8 mouse cellular contexts compared by ENCODE assay signal in the genomic region with DNA sequence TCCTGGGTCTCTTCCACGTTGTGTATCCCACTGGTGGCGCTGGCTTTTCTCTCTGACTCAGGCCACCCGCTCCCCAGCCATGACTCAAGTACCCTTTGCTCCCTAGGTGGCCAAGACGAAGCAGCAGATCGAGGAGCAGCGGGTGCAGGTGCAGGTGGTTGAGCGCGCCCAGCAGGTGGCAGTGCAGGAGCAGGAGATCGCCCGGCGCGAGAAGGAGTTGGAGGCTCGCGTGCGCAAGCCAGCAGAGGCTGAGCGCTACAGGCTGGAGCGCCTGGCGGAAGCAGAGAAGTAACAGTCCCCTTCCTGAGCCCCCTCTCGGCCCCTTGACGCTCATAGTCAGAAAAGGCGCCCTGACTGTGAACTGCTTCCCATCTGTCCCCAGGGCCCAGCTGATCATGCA. TPM values are rescaled to one million over a fixed set of nuclear protein-coding genes. Genes with fewer than 3 reads are reported as not detected.
DNase-seq lines count a peak whose midpoint lies in the region; ATAC-seq and TF ChIP-seq lines count a peak whose summit lies in the region.

No protein-coding gene starts in this region.

- H3K4me2 ChIP-seq in heart, embryonic 15.5 days, result peak overlapping the region; percentile 41; the same call in 1 of the 2 replicates
- H3K4me2 ChIP-seq in liver, postnatal 0 days (ENCODE audit: low read depth, low read length), result peak overlapping the region; percentile 51
- H3K4me2 ChIP-seq in neural tube, embryonic 13.5 days, result no peak overlapping the region

- peaks cover 76% of the 10 kb centered on the region for H3K36me3 ChIP-seq in heart, embryonic 15.5 days
- H3K36me3 ChIP-seq in liver, postnatal 0 days (replicated peaks; ENCODE audit: insufficient read depth, low read length), result peaks cover 59% of the 10 kb centered on the region
- peaks cover 81% of the 10 kb centered on the region for H3K36me3 ChIP-seq in neural tube, embryonic 13.5 days

- H3K4me1 ChIP-seq in bone marrow macrophage, adult 2 months (ENCODE audit: control insufficient read depth, insufficient read depth, low read length), result peaks cover 6% of the 10 kb centered on the region
- H3K4me1 ChIP-seq in heart, embryonic 15.5 days (replicated peaks), result peaks cover 26% of the 10 kb centered on the region
- H3K4me1 ChIP-seq in liver, postnatal 0 days (ENCODE audit: insufficient read depth), result peaks cover 23% of the 10 kb centered on the region
- H3K4me1 ChIP-seq in neural tube, embryonic 13.5 days (replicated peaks), result peaks cover 34% of the 10 kb centered on the region

- H3K27me3 ChIP-seq in heart, embryonic 15.5 days, result no peaks in the 10 kb centered on the region
- H3K27me3 ChIP-seq in liver, postnatal 0 days (ENCODE audit: insufficient read depth, low read length), result no peaks in the 10 kb centered on the region
- H3K27me3 ChIP-seq in neural tube, embryonic 13.5 days, result no peaks in the 10 kb centered on the region

- H3K9ac ChIP-seq in heart, embryonic 15.5 days, result 0 out of 2 replicates have a peak overlapping the region, but pooled peaks have one; percentile 43
- H3K9ac ChIP-seq in liver, postnatal 0 days (replicated peaks), result 0 out of 2 replicates have a peak overlapping the region, but pooled peaks have one; percentile 21
- H3K9ac ChIP-seq in neural tube, embryonic 13.5 days, result peak overlapping the region; percentile 55; the same call in 1 of the 2 replicates

- 2% methylated on average over 21 of the region's 21 CpGs for WGBS in heart, embryonic 15.5 days
- WGBS in liver, postnatal 0 days (ENCODE audit: insufficient replicate concordance), result 5% methylated on average over 21 of the region's 21 CpGs
- WGBS in neural tube, embryonic 13.5 days, result 2% methylated on average over 21 of the region's 21 CpGs

- no peaks in the 10 kb centered on the region for H3K9me3 ChIP-seq in heart, embryonic 15.5 days (replicated peaks)
- no peaks in the 10 kb centered on the region for H3K9me3 ChIP-seq in liver, postnatal 0 days (ENCODE audit: low read length)
- no peaks in the 10 kb centered on the region for H3K9me3 ChIP-seq in neural tube, embryonic 13.5 days

- no peak for TF ChIP-seq POLR2A in bone marrow macrophage, adult 2 months (IDR thresholded peaks at IDR 0.05; ENCODE audit: borderline replicate concordance, low read depth, low read length)

- TF ChIP-seq CTCF in bone marrow macrophage, adult 2 months (IDR thresholded peaks at IDR 0.05; ENCODE audit: low read depth, low read length), result 0 out of 2 replicates have a peak, but pooled peaks have one; percentile 9
- peak; percentile 99 for TF ChIP-seq CTCF in liver, postnatal 0 days (IDR thresholded peaks at IDR 0.05; ENCODE audit: low read depth)

- TF ChIP-seq EP300 in liver, postnatal 0 days (IDR thresholded peaks at IDR 0.05; ENCODE audit: low read depth), result no peak

- no peak overlapping the region for H3K4me3 ChIP-seq in bone marrow macrophage, adult 2 months (ENCODE audit: insufficient read depth, low read length)
- 0 out of 2 replicates have a peak overlapping the region, but pooled peaks have one; percentile 24 for H3K4me3 ChIP-seq in heart, embryonic 15.5 days
- H3K4me3 ChIP-seq in liver, postnatal 0 days (ENCODE audit: low read depth, low read length), result no peak overlapping the region
- H3K4me3 ChIP-seq in neural tube, embryonic 13.5 days, result 0 out of 2 replicates have a peak overlapping the region, but pooled peaks have one; percentile 12

- peak; percentile 95 for ATAC-seq in erythroblast, adult 5-6 weeks (replicated peaks; ENCODE audit: low FRiP score, poor library complexity, severe bottlenecking)
- ATAC-seq in heart, embryonic 15.5 days (replicated peaks; ENCODE audit: insufficient number of reproducible peaks, insufficient read depth, low FRiP score, low read depth), result peak; percentile 75
- ATAC-seq in liver, postnatal 0 days, result peak; percentile 84
- peak; percentile 30 for ATAC-seq in neural tube, embryonic 13.5 days (ENCODE audit: low read depth)

- no peak overlapping the region for H3K27ac ChIP-seq in bone marrow macrophage, adult 2 months (ENCODE audit: insufficient read depth, low read depth, low read length)
- H3K27ac ChIP-seq in heart, embryonic 15.5 days, result peak overlapping the region; percentile 58
- peak overlapping the region; percentile 18; the same call in 1 of the 2 replicates for H3K27ac ChIP-seq in liver, postnatal 0 days (ENCODE audit: low read depth)
- H3K27ac ChIP-seq in neural tube, embryonic 13.5 days (replicated peaks), result 0 out of 2 replicates have a peak overlapping the region, but pooled peaks have one; percentile 23

- peak; percentile 96 for DNase-seq in CD4-positive, CD25-positive, alpha-beta regulatory T cell, adult 2 months (ENCODE audit: low read depth, low spot score)
- DNase-seq in kidney, postnatal 10 days, result peak; percentile 94
- DNase-seq in liver, postnatal 0 days, result peak; percentile 91
- DNase-seq in testis, postnatal 14 days (ENCODE audit: low spot score), result peak; percentile 82

RNA-seq across cellular contexts. Expression of a gene that starts 6.7 kb away (rescaled TPM):
- 52.7 and 69.3 TPM in 2 replicates for polyA plus RNA-seq in bone marrow macrophage, adult 2 months (2012; ENCODE audit: insufficient read depth, insufficient read length, missing spikeins)
- 20.9 and 37.8 TPM in 2 replicates for total RNA-seq in erythroblast, adult 5-6 weeks (2015; ENCODE audit: low replicate concordance)
- 26.1 and 57.7 TPM in 2 replicates for total RNA-seq in erythroblast, adult 5-6 weeks (2017; ENCODE audit: low replicate concordance)
- 103 and 109 TPM in 2 replicates for polyA plus RNA-seq in heart, embryonic 15.5 days (2015; fragmentation: Nextera tagmentation; extraction: Ambion mirVana)
- polyA plus RNA-seq in liver, postnatal 0 days (2015; fragmentation: Nextera tagmentation; extraction: Ambion mirVana), result 25.9 and 31.3 TPM in 2 replicates
- 93.6 and 96.5 TPM in 2 replicates for polyA plus RNA-seq in neural tube, embryonic 13.5 days (2015; fragmentation: Nextera tagmentation; extraction: Ambion mirVana)

RNA-seq across cellular contexts. Expression of a gene that starts 8.3 kb away (rescaled TPM):
- 40.6 and 46.7 TPM in 2 replicates for polyA plus RNA-seq in bone marrow macrophage, adult 2 months (2012; ENCODE audit: insufficient read depth, insufficient read length, missing spikeins)
- total RNA-seq in erythroblast, adult 5-6 weeks (2015; ENCODE audit: low replicate concordance), result 7.5 and 11.9 TPM in 2 replicates
- total RNA-seq in erythroblast, adult 5-6 weeks (2017; ENCODE audit: low replicate concordance), result 2.1 and 8.0 TPM in 2 replicates
- polyA plus RNA-seq in heart, embryonic 15.5 days (2015; fragmentation: Nextera tagmentation; extraction: Ambion mirVana), result 49.7 and 56.5 TPM in 2 replicates
- 15.4 and 18.6 TPM in 2 replicates for polyA plus RNA-seq in liver, postnatal 0 days (2015; fragmentation: Nextera tagmentation; extraction: Ambion mirVana)
- 11.2 and 11.6 TPM in 2 replicates for polyA plus RNA-seq in neural tube, embryonic 13.5 days (2015; fragmentation: Nextera tagmentation; extraction: Ambion mirVana)

RNA-seq across cellular contexts. Expression of a gene that starts 8.4 kb away (rescaled TPM):
- polyA plus RNA-seq in bone marrow macrophage, adult 2 months (2012; ENCODE audit: insufficient read depth, insufficient read length, missing spikeins), result 481 and 519 TPM in 2 replicates
- total RNA-seq in erythroblast, adult 5-6 weeks (2015; ENCODE audit: low replicate concordance), result 243 and 249 TPM in 2 replicates
- 216 and 335 TPM in 2 replicates for total RNA-seq in erythroblast, adult 5-6 weeks (2017; ENCODE audit: low replicate concordance)
- 567 and 662 TPM in 2 replicates for polyA plus RNA-seq in heart, embryonic 15.5 days (2015; fragmentation: Nextera tagmentation; extraction: Ambion mirVana)
- 198 and 213 TPM in 2 replicates for polyA plus RNA-seq in liver, postnatal 0 days (2015; fragmentation: Nextera tagmentation; extraction: Ambion mirVana)
- polyA plus RNA-seq in neural tube, embryonic 13.5 days (2015; fragmentation: Nextera tagmentation; extraction: Ambion mirVana), result 1,686 and 1,692 TPM in 2 replicates

RNA-seq across cellular contexts. Expression of a gene that starts 11.6 kb away (rescaled TPM):
- polyA plus RNA-seq in bone marrow macrophage, adult 2 months (2012; ENCODE audit: insufficient read depth, insufficient read length, missing spikeins), result 16.1 and 17.7 TPM in 2 replicates
- 20.4 and 30.9 TPM in 2 replicates for total RNA-seq in erythroblast, adult 5-6 weeks (2015; ENCODE audit: low replicate concordance)
- 12.4 and 16.4 TPM in 2 replicates for total RNA-seq in erythroblast, adult 5-6 weeks (2017; ENCODE audit: low replicate concordance)
- 12.6 and 17.0 TPM in 2 replicates for polyA plus RNA-seq in heart, embryonic 15.5 days (2015; fragmentation: Nextera tagmentation; extraction: Ambion mirVana)
- 2.5 and 3.3 TPM in 2 replicates for polyA plus RNA-seq in liver, postnatal 0 days (2015; fragmentation: Nextera tagmentation; extraction: Ambion mirVana)
- polyA plus RNA-seq in neural tube, embryonic 13.5 days (2015; fragmentation: Nextera tagmentation; extraction: Ambion mirVana), result 7.2 and 9.6 TPM in 2 replicates

RNA-seq across cellular contexts. Expression of a gene that starts 31.4 kb away (rescaled TPM):
- 31.7 and 33.1 TPM in 2 replicates for polyA plus RNA-seq in bone marrow macrophage, adult 2 months (2012; ENCODE audit: insufficient read depth, insufficient read length, missing spikeins)
- 12.9 and 15.0 TPM in 2 replicates for total RNA-seq in erythroblast, adult 5-6 weeks (2015; ENCODE audit: low replicate concordance)
- total RNA-seq in erythroblast, adult 5-6 weeks (2017; ENCODE audit: low replicate concordance), result 3.2 and 20.0 TPM in 2 replicates
- 38.7 and 46.2 TPM in 2 replicates for polyA plus RNA-seq in heart, embryonic 15.5 days (2015; fragmentation: Nextera tagmentation; extraction: Ambion mirVana)
- 15.5 and 15.8 TPM in 2 replicates for polyA plus RNA-seq in liver, postnatal 0 days (2015; fragmentation: Nextera tagmentation; extraction: Ambion mirVana)
- 28.2 and 29.0 TPM in 2 replicates for polyA plus RNA-seq in neural tube, embryonic 13.5 days (2015; fragmentation: Nextera tagmentation; extraction: Ambion mirVana)

Comparison
In these comparisons a context has a peak if more than half of its experiments do, and no peak if none do; other contexts are left out.
1. H3K4me3 ChIP-seq: peak in heart, embryonic 15.5 days (single experiment) and neural tube, embryonic 13.5 days (single experiment); none in bone marrow macrophage, adult 2 months (single experiment) and liver, postnatal 0 days (single experiment).
2. ATAC-seq: peak in every context shown above with its lines; median percentile 95 in erythroblast, adult 5-6 weeks; 84 in liver, postnatal 0 days; 75 in heart, embryonic 15.5 days; 30 in neural tube, embryonic 13.5 days.
3. Peak in every context shown above with its lines, with median percentiles within 50 percentile points of each other: DNase-seq and H3K9ac ChIP-seq.